18 mouse cellular contexts compared by ENCODE assay signal in the genomic region with DNA sequence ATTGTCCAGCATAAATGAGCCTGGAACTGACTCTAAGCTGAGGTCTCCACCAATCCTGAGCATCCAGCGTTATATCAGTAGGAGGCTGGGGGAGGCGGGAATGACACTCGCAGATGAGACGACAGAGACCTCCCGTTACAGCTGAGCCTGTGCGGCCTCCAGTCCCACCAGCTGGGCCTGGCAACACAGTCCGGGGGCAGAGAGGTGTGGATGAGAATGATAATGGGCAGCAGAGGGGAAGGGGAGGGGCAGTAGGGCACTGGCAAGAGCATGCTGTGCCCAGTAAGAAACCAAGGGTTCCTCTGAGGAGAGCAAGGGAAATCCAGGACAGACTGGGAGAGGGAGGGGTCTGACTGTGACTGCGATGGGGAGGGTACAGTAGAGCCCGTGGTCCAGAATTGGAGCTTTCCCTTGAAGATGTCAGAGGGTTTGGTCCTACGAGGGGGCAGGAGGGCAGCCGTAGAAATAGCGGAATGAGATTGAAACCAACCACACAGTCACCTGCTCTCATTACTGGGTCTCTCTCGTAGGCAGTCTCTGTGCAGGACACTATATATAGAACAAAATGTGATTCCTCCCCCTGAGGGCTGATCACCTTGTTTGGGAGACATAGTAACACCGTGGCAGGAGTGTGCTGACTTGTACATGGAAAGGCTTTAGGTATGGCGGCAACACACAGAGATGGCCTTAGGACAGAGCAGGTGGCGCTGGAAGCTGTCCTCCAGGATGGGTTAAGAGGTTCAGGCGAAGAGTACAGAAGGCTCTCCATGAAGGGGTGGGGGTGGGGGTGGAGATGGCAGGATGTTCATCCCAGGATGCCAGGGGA. TPM values are rescaled to one million over a fixed set of nuclear protein-coding genes. Genes with fewer than 3 reads are reported as not detected.
DNase-seq lines count a peak whose midpoint lies in the region; ATAC-seq lines count a peak whose summit lies in the region.
"Had no signal": no experiment of that assay in that cellular context is flagged by ENCODE, and none has a peak within 500 bp of the region (broad histone marks: within the 10 kb centered on the region; RNA-seq: fewer than 3 reads in every experiment).

No protein-coding gene starts in this region.

- no peak for ATAC-seq in forebrain, embryonic 15.5 days (replicated peaks)
- peak; percentile 19; the same call in 1 of the 2 replicates for ATAC-seq in hindbrain, embryonic 13.5 days (ENCODE audit: low FRiP score)
- ATAC-seq in neural tube, embryonic 15.5 days (ENCODE audit: low FRiP score): no peak
- ATAC-seq: activated CD4-positive, CD25-positive, alpha-beta regulatory T cell, adult 4 months; inflammation-experienced regulatory T-cells, adult 6 months had no signal

- H3K36me3 ChIP-seq in forebrain, embryonic 10.5 days (replicated peaks): no peaks in the 10 kb centered on the region
- no peaks in the 10 kb centered on the region for H3K36me3 ChIP-seq in forebrain, embryonic 15.5 days
- no peaks in the 10 kb centered on the region for H3K36me3 ChIP-seq in hindbrain, embryonic 13.5 days
- no peaks in the 10 kb centered on the region for H3K36me3 ChIP-seq in neural tube, embryonic 15.5 days

- H3K9me3 ChIP-seq in forebrain, embryonic 10.5 days: no peaks in the 10 kb centered on the region
- H3K9me3 ChIP-seq in forebrain, embryonic 15.5 days: no peaks in the 10 kb centered on the region
- H3K9me3 ChIP-seq in hindbrain, embryonic 13.5 days: no peaks in the 10 kb centered on the region
- H3K9me3 ChIP-seq in neural tube, embryonic 15.5 days (replicated peaks): no peaks in the 10 kb centered on the region

- 70% methylated on average over 17 of the region's 17 CpGs for WGBS in forebrain, embryonic 10.5 days
- 48% methylated on average over 17 of the region's 17 CpGs for WGBS in forebrain, embryonic 15.5 days
- 34% methylated on average over 17 of the region's 17 CpGs for WGBS in hindbrain, embryonic 13.5 days
- 42% methylated on average over 17 of the region's 17 CpGs for WGBS in neural tube, embryonic 15.5 days

- peaks cover 79% of the 10 kb centered on the region for H3K4me1 ChIP-seq in forebrain, embryonic 10.5 days
- H3K4me1 ChIP-seq in forebrain, embryonic 15.5 days: peaks cover 22% of the 10 kb centered on the region
- H3K4me1 ChIP-seq in hindbrain, embryonic 13.5 days (replicated peaks): peaks cover 63% of the 10 kb centered on the region
- H3K4me1 ChIP-seq in neural tube, embryonic 15.5 days: peaks cover 39% of the 10 kb centered on the region

- DNase-seq in forebrain, embryonic 10.5 days (ENCODE audit: extremely low spot score, low spot score): no peak
- peak; percentile 63 for DNase-seq in retina, postnatal 1 day
- DNase-seq in retina, embryonic 14.5 days (ENCODE audit: low spot score): no peak
- DNase-seq in thymus, postnatal 14 days: no peak
- DNase-seq in spleen, adult 18-20 months: no peak
- DNase-seq: B cell, adult 2 months; heart, adult 18-20 months; kidney, postnatal 14 days; layer of hippocampus, postnatal 36 days; thymus, postnatal 25 days had no signal

- no peak overlapping the region for H3K4me2 ChIP-seq in forebrain, embryonic 15.5 days (replicated peaks)
- H3K4me2 ChIP-seq in hindbrain, embryonic 13.5 days: 0 out of 2 replicates have a peak overlapping the region, but pooled peaks have one; percentile 26
- H3K4me2 ChIP-seq in neural tube, embryonic 15.5 days: 0 out of 2 replicates have a peak overlapping the region, but pooled peaks have one; percentile 9

- peak overlapping the region; percentile 35; the same call in 1 of the 2 replicates for H3K27ac ChIP-seq in forebrain, embryonic 10.5 days
- H3K27ac ChIP-seq in forebrain, embryonic 15.5 days (replicated peaks): no peak overlapping the region
- peak overlapping the region; percentile 84 for H3K27ac ChIP-seq in hindbrain, embryonic 13.5 days
- peak overlapping the region; percentile 13; the same call in 1 of the 2 replicates for H3K27ac ChIP-seq in neural tube, embryonic 15.5 days (replicated peaks)

- H3K9ac ChIP-seq in forebrain, embryonic 15.5 days (replicated peaks): no peak overlapping the region
- peak overlapping the region; percentile 55 for H3K9ac ChIP-seq in hindbrain, embryonic 13.5 days
- peak overlapping the region; percentile 20; the same call in 1 of the 2 replicates for H3K9ac ChIP-seq in neural tube, embryonic 15.5 days (replicated peaks)

- H3K4me3 ChIP-seq in forebrain, embryonic 10.5 days: no peak overlapping the region
- no peak overlapping the region for H3K4me3 ChIP-seq in forebrain, embryonic 15.5 days
- H3K4me3 ChIP-seq in hindbrain, embryonic 13.5 days: peak overlapping the region; percentile 3; the same call in 1 of the 2 replicates
- H3K4me3 ChIP-seq in neural tube, embryonic 15.5 days (replicated peaks): no peak overlapping the region

- peaks cover 91% of the 10 kb centered on the region for H3K27me3 ChIP-seq in forebrain, embryonic 10.5 days (ENCODE audit: poor library complexity, severe bottlenecking)
- peaks cover 12% of the 10 kb centered on the region for H3K27me3 ChIP-seq in forebrain, embryonic 15.5 days
- H3K27me3 ChIP-seq in hindbrain, embryonic 13.5 days: peaks cover 33% of the 10 kb centered on the region
- H3K27me3 ChIP-seq in neural tube, embryonic 15.5 days (replicated peaks): peaks cover 14% of the 10 kb centered on the region

RNA-seq across cellular contexts. Expression of a gene that starts 1.7 kb away (rescaled TPM):
- not detected in 2 replicates for polyA plus RNA-seq in forebrain, embryonic 10.5 days (2016; fragmentation: Nextera tagmentation; extraction: Ambion mirVana)
- polyA plus RNA-seq in forebrain, embryonic 15.5 days (2015; fragmentation: Nextera tagmentation; extraction: Ambion mirVana): not detected in 2 replicates
- polyA plus RNA-seq in hindbrain, embryonic 13.5 days (2015; fragmentation: Nextera tagmentation; extraction: Ambion mirVana): 2.6 and 3.2 TPM in 2 replicates
- 0.64 and 0.72 TPM in 2 replicates for polyA plus RNA-seq in neural tube, embryonic 15.5 days (2015; fragmentation: Nextera tagmentation; extraction: Ambion mirVana)
- polyA plus RNA-seq: activated CD4-positive, CD25-positive, alpha-beta regulatory T cell, adult 4 months; embryonic facial prominence, embryonic 11.5 days; inflammation-experienced regulatory T-cells, adult 6 months; lung, embryonic 16.5 days had no signal

RNA-seq across cellular contexts. Expression of a gene that starts 8.9 kb away (rescaled TPM):
- polyA plus RNA-seq in forebrain, embryonic 10.5 days (2016; fragmentation: Nextera tagmentation; extraction: Ambion mirVana): not detected in 2 replicates
- polyA plus RNA-seq in forebrain, embryonic 15.5 days (2015; fragmentation: Nextera tagmentation; extraction: Ambion mirVana): 0.38 TPM in 1 of 2 replicates, not detected in the other
- 2.1 and 2.5 TPM in 2 replicates for polyA plus RNA-seq in hindbrain, embryonic 13.5 days (2015; fragmentation: Nextera tagmentation; extraction: Ambion mirVana)
- polyA plus RNA-seq in neural tube, embryonic 15.5 days (2015; fragmentation: Nextera tagmentation; extraction: Ambion mirVana): 1.00 and 3.7 TPM in 2 replicates
- polyA plus RNA-seq: activated CD4-positive, CD25-positive, alpha-beta regulatory T cell, adult 4 months; embryonic facial prominence, embryonic 11.5 days; inflammation-experienced regulatory T-cells, adult 6 months had no signal

RNA-seq across cellular contexts. Expression of a gene that starts 20.6 kb away (rescaled TPM):
- polyA plus RNA-seq in forebrain, embryonic 10.5 days (2016; fragmentation: Nextera tagmentation; extraction: Ambion mirVana): not detected in 2 replicates
- polyA plus RNA-seq in forebrain, embryonic 15.5 days (2015; fragmentation: Nextera tagmentation; extraction: Ambion mirVana): not detected in 2 replicates
- polyA plus RNA-seq in hindbrain, embryonic 13.5 days (2015; fragmentation: Nextera tagmentation; extraction: Ambion mirVana): not detected in 2 replicates
- not detected in 2 replicates for polyA plus RNA-seq in neural tube, embryonic 15.5 days (2015; fragmentation: Nextera tagmentation; extraction: Ambion mirVana)
- polyA plus RNA-seq: activated CD4-positive, CD25-positive, alpha-beta regulatory T cell, adult 4 months; embryonic facial prominence, embryonic 11.5 days; inflammation-experienced regulatory T-cells, adult 6 months; limb, embryonic 14.5 days; lung, embryonic 16.5 days had no signal

RNA-seq across cellular contexts. Expression of a gene that starts 52.0 kb away (rescaled TPM):
- 193 and 201 TPM in 2 replicates for polyA plus RNA-seq in forebrain, embryonic 10.5 days (2016; fragmentation: Nextera tagmentation; extraction: Ambion mirVana)
- 113 and 118 TPM in 2 replicates for polyA plus RNA-seq in forebrain, embryonic 15.5 days (2015; fragmentation: Nextera tagmentation; extraction: Ambion mirVana)
- 97.6 and 102 TPM in 2 replicates for polyA plus RNA-seq in hindbrain, embryonic 13.5 days (2015; fragmentation: Nextera tagmentation; extraction: Ambion mirVana)
- 59.4 and 84.9 TPM in 2 replicates for polyA plus RNA-seq in neural tube, embryonic 15.5 days (2015; fragmentation: Nextera tagmentation; extraction: Ambion mirVana)
